Mouse (Mus musculus): ENCODE results near the gene Ctla4. TPM values are rescaled to one million over a fixed set of nuclear protein-coding genes. Genes with fewer than 3 reads are reported as not detected.

Ctla4 gene
- polyA plus RNA-seq, 1 experiment from 2014 or later: not detected

DNA sequence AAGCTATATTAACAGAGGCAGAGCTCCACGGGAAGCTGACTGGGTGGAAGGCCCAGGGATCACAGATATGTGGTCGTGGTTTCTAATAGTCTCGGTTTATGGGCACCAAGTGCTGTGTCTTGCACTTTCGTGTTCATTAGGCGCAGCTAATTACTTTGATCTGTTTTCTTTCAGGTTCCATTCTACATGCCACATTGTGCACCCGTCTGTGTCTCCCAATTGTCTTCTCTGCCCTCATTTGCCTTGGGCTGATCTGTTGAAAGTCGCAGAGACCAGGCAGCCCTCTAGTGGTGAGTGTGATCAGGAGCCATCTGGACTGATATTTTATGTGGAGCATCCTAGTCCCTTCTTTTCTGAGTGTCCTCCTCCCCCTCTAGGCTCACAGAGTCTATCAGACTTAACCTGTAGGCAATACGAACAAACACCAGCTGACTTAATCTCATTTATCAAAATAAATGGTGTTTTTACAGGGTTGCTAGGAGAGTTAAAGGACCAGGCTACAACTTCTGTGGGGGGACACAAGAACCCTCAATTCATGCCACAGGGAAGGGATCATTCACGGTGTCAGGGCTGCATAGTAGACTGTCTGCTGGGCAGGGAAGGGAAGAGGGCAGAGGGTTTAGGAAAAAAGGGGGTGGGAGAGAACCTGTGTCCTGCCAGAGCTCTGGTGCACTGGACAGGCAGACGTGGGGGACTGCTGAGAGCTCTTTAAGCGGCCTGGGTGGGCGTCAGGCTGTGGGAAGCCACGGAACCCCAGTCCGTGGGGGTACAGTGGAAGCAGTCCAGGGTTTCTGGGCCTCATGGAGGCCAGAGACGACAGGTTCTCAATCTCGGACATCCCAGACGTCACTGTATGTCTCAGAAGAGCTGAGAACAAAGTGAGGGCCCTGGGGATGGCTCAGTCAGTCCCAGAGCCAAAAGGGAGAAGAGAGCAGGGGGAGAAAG lies 18.2 kb upstream of the Ctla4 start:
- no peak overlapping the region for H3K9ac ChIP-seq
- peak; percentile 79 for ATAC-seq (ENCODE audit: low FRiP score)
- no peaks in the 10 kb centered on the region for H3K36me3 ChIP-seq
- no peak overlapping the region for H3K27ac ChIP-seq
- WGBS: 64% methylated on average over 17 of the region's 17 CpGs
- no peaks in the 10 kb centered on the region for H3K27me3 ChIP-seq
- no peak overlapping the region for H3K4me3 ChIP-seq
- H3K4me2 ChIP-seq (replicated peaks): no peak overlapping the region
- no peaks in the 10 kb centered on the region for H3K4me1 ChIP-seq
- H3K9me3 ChIP-seq (replicated peaks): no peaks in the 10 kb centered on the region

DNA sequence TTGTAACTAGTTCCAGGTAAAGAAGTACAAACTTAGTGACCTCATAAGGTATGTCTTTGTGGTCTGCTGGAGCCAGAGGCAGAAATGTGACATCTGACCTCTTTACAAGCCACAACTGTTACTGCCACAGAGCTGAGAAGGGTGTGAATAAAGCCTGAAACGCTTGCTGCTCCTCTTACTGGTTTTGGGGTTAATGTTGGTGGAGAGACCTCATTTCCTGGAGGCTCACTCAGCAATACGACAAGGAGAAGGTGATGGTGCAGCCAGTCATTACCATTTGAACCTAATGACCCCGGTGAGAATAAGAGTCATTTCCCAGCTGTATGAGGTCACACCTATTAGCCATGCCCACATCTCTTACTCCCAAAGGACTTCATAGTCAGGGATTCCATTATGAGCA lies 11.5 kb upstream of the Ctla4 start:
- Histone ChIP-seq H3K9me3 (replicated peaks) (no peaks in the 10 kb centered on the region), H3K27ac (no peak overlapping the region), H3K27me3 (no peaks in the 10 kb centered on the region), H3K9ac (no peak overlapping the region), H3K36me3 (no peaks in the 10 kb centered on the region), H3K4me2 (replicated peaks) (no peak overlapping the region), H3K4me1 (no peaks in the 10 kb centered on the region), H3K4me3 (no peak overlapping the region)
- ATAC-seq (ENCODE audit: low FRiP score): no peak
- WGBS: 55% methylated on average over 3 of the region's 3 CpGs

DNA sequence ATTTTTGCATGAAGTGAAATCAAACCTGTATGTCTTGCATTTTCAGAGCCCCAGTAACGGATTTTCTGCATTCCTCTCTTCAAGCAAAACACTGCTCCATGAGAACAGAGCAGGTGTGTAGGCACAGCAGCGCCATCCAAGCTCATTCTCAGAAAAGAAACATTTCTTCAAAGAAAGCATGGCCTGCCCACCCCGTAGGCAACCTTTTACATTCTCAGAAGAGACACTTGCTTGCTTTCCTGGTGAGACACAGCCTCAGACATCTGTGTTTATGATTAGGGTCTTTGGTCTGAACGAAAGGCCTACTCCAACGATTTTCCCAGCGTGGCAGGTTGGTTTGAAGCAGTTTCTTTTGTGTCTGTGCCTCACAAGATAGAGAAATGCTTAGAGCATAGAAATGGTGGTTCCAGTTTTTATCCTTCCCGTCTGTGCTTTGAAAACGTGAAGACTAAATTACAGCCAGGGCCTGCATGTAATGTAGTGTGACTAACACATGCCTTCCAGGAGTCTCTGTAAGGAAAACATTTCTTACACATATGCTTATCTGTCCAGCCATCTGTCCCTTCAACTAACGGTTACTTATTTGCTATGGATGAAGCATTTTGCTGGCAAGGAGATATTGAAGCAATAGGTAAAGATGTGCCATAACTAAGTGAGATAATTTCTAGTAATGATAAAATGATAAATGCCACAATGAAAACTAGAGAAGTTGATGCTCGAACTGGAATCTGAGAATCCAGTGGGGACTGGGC lies 6.5 kb upstream of the Ctla4 start:
- Histone ChIP-seq H3K27me3 (no peaks in the 10 kb centered on the region), H3K9ac (no peak overlapping the region), H3K36me3 (no peaks in the 10 kb centered on the region), H3K27ac (no peak overlapping the region), H3K4me3 (no peak overlapping the region), H3K4me2 (replicated peaks) (no peak overlapping the region), H3K9me3 (replicated peaks) (no peaks in the 10 kb centered on the region), H3K4me1 (no peaks in the 10 kb centered on the region)
- 70% methylated on average over 10 of the region's 10 CpGs for WGBS
- no peak for ATAC-seq (ENCODE audit: low FRiP score)

DNA sequence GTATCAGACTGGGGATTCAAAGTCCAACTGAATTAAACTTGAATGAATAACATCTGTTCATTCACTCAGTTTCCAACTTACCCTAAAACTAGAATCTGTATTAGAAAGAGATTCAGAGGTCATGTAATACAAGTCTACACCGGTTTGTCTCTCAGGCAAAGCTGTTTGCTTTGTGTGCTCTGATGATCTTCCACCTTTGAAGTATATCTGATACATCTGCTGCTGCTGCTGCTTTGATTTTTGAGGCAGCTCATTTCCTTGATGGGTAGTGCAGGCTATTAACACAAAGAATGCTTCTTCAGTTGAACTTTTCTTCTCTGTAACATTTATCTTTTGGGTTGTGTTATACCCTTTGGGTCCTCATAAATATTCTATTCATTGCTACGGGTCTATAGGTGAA lies 4.0 kb upstream of the Ctla4 start:
- Histone ChIP-seq H3K4me2 (replicated peaks) (no peak overlapping the region), H3K36me3 (no peaks in the 10 kb centered on the region), H3K27me3 (no peaks in the 10 kb centered on the region), H3K4me1 (no peaks in the 10 kb centered on the region), H3K27ac (no peak overlapping the region), H3K4me3 (no peak overlapping the region), H3K9me3 (replicated peaks) (no peaks in the 10 kb centered on the region), H3K9ac (no peak overlapping the region)
- WGBS: 73% methylated on average over 2 of the region's 2 CpGs
- ATAC-seq (ENCODE audit: low FRiP score): no peak

DNA sequence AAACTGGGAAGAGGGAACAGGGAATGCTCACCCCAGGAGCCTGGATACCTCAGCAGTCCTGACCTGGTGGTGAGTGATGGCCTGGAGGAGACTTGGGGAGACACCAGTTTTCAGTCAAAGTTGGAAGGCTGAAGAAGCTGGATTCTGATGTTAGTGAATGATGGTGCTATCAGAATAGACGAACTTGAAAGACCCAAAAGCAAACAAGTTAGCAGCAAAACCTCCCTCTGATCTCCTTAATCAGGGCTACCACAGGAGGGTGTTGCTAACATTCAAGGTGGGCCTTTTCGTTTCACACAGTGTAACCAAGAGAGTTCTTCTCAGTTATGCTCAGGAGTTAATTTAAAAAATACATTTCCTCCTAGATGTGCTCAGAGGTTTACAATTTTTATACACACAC lies 3.5 kb upstream of the Ctla4 start:
- ATAC-seq (ENCODE audit: low FRiP score): no peak

DNA sequence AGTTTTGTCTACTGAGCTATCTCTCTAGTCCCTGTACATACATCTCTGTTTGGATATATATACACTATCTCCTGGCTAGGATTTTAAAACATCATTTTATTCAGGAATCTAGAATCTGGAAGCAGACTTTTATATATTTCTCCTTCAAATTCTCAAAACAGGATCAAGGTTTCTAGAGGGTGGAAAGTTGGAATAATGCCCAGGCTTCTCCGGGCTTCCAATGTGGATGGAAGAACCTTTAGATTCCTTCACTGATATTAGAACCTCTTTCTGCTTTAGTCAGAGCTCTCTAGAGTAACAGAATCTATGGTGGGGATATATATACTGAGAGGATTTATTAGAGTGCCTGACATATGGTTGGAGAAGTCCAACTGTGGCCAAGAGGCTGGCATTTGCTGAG lies 2.2 kb upstream of the Ctla4 start:
- H3K4me3 ChIP-seq: no peak overlapping the region
- no peaks in the 10 kb centered on the region for H3K27me3 ChIP-seq
- H3K9me3 ChIP-seq (replicated peaks): no peaks in the 10 kb centered on the region
- WGBS: 89% methylated on average over 1 of the region's 1 CpGs
- no peaks in the 10 kb centered on the region for H3K36me3 ChIP-seq
- H3K4me2 ChIP-seq (replicated peaks): no peak overlapping the region
- no peak overlapping the region for H3K27ac ChIP-seq
- no peaks in the 10 kb centered on the region for H3K4me1 ChIP-seq
- no peak for ATAC-seq (ENCODE audit: low FRiP score)
- H3K9ac ChIP-seq: no peak overlapping the region

More for the DNA sequence above, 3.5 kb upstream of the Ctla4 start:
- no peaks in the 10 kb centered on the region for H3K27me3 ChIP-seq
- H3K9me3 ChIP-seq (replicated peaks): no peaks in the 10 kb centered on the region
- no peaks in the 10 kb centered on the region for H3K36me3 ChIP-seq
- whole genome bisulfite sequencing: 81% methylated on average over 2 of the region's 2 CpGs
- no peak overlapping the region for H3K4me2 ChIP-seq (replicated peaks)
- no peak overlapping the region for H3K9ac ChIP-seq
- no peaks in the 10 kb centered on the region for H3K4me1 ChIP-seq
- no peak overlapping the region for H3K27ac ChIP-seq
- H3K4me3 ChIP-seq: no peak overlapping the region

DNA sequence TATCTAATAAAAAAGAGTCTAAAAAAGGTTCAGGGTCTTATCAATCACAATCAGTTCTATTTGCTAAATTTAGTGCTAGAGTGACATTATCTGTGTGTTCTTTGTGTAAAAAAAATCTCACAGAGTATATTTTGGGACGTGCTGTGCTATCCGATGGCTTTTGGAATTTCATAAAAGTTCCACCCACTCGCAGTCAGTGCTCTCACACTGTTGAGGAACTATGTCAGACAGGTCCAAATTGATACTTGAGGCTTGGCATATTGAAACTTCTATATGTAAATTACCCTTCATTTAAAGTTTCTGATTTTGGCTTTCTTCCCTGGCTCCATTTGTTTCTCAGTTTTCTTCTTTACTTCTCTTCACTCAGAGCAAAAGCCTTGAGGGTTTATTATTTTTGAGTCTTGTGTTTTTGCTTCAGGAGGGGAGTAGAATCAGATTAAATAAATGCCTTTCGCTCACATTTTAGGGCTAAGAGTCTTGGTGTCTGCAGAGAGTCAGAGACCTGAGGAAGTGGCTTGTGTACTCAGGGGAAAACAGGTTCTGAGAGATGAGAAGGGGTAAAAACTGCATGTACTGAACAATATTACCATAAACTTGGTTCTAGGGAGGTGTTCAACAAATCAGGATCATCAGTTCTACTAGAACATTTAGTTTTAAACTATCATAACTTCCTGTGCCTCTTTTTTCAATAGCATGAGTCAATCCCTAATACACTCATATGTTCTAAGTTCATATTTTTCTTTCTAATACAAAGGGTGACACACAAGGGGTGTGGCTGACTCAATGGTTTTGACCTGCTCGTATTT lies 11.5 kb downstream of the Ctla4 start:
- WGBS: 83% methylated on average over 5 of the region's 5 CpGs
- no peak overlapping the region for H3K4me3 ChIP-seq
- H3K9ac ChIP-seq: no peak overlapping the region
- no peaks in the 10 kb centered on the region for H3K9me3 ChIP-seq (replicated peaks)
- H3K27ac ChIP-seq: no peak overlapping the region
- H3K36me3 ChIP-seq: no peaks in the 10 kb centered on the region
- H3K4me2 ChIP-seq (replicated peaks): no peak overlapping the region
- H3K27me3 ChIP-seq: no peaks in the 10 kb centered on the region
- no peaks in the 10 kb centered on the region for H3K4me1 ChIP-seq
- ATAC-seq (ENCODE audit: low FRiP score): no peak

DNA sequence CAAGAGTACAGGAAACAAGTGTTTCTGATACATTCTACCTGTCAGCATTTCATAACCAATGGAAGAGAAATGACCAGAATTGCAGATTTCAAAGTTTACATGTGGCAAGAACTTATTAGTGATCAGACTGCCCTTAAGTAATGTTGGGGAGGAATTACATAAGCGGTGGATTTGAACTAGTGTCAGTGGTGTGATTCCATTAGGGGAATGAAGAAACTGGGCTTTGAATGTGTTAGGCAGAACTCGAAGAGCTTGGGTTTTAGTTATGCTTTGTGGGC lies 12.1 kb downstream of the Ctla4 start:
- H3K36me3 ChIP-seq: no peaks in the 10 kb centered on the region
- H3K27ac ChIP-seq: no peak overlapping the region
- H3K9ac ChIP-seq: no peak overlapping the region
- no peaks in the 10 kb centered on the region for H3K4me1 ChIP-seq
- H3K4me3 ChIP-seq: no peak overlapping the region
- H3K27me3 ChIP-seq: no peaks in the 10 kb centered on the region
- 85% methylated on average over 2 of the region's 2 CpGs for WGBS
- no peak overlapping the region for H3K4me2 ChIP-seq (replicated peaks)
- no peak for ATAC-seq (ENCODE audit: low FRiP score)
- no peaks in the 10 kb centered on the region for H3K9me3 ChIP-seq (replicated peaks)

DNA sequence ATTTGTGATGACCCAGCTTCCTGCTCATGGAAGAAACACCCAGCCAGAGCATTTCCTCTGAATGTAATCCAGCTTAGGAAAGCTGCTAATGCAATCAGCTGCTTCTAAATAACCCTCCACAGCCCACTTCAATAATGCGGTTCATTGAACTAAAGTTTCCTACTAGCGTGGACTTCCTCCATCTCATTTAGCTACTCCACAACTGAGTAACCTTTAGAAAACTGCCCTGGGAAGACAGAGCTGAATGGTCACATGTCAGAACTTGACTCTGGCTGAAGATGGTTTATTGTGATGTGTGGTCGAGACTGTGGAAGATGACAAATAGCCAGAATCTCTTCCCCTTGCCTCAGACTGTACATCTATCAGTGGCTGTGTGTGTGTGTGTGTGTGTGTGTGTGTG lies 12.4 kb downstream of the Ctla4 start:
- 81% methylated on average over 3 of the region's 3 CpGs for WGBS
- no peak overlapping the region for H3K9ac ChIP-seq
- no peak overlapping the region for H3K4me3 ChIP-seq
- H3K27ac ChIP-seq: no peak overlapping the region
- no peaks in the 10 kb centered on the region for H3K36me3 ChIP-seq
- no peaks in the 10 kb centered on the region for H3K27me3 ChIP-seq
- H3K4me2 ChIP-seq (replicated peaks): no peak overlapping the region
- H3K4me1 ChIP-seq: no peaks in the 10 kb centered on the region
- no peaks in the 10 kb centered on the region for H3K9me3 ChIP-seq (replicated peaks)
- ATAC-seq (ENCODE audit: low FRiP score): no peak

DNA sequence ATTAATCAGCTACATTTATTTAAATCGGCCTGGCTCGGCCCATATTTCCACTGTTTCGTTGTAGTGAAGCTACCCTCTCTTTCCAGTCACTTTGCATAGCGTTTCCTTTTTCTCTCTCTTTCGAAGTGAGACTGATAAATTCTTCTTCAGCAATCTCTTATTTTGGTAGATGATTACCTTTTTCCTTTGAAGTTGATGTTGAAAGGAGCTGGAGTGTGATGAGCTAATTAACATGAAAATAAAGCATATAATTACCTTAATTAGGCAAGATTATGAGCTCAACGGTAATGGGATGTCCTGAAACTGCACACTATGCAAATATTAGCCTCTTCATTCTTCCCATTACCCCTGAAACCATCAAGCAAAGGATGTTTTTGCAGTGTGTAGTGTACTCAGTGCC lies 15.7 kb downstream of the Ctla4 start:
- 75% methylated on average over 6 of the region's 6 CpGs for WGBS
- no peak overlapping the region for H3K27ac ChIP-seq
- no peak for ATAC-seq (ENCODE audit: low FRiP score)

DNA sequence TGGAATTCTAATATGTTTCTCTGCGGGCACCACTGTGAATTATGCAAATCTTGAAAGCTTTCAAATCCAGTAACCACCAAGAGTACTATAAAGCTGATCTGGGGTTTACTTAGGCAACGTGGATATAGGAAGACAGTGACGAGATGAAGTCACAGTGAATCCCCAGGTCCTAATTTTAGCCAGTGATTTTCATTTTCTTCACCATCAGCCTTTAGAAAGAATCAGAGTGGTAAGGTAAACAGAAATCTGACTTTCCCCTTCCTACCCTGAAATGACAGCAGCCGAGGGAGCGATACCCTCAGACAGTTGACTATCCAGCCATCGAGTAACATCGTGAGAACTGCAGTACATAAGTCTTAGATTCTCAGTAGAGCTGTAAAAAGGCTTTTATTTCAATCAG lies 16.3 kb downstream of the Ctla4 start:
- no peak overlapping the region for H3K27ac ChIP-seq
- no peak for ATAC-seq (ENCODE audit: low FRiP score)

More for the DNA sequence above, 15.7 kb downstream of the Ctla4 start:
- Histone ChIP-seq H3K9me3 (replicated peaks) (no peaks in the 10 kb centered on the region), H3K9ac (no peak overlapping the region), H3K4me1 (no peaks in the 10 kb centered on the region), H3K36me3 (no peaks in the 10 kb centered on the region), H3K27me3 (no peaks in the 10 kb centered on the region), H3K4me2 (replicated peaks) (no peak overlapping the region), H3K4me3 (no peak overlapping the region)

DNA sequence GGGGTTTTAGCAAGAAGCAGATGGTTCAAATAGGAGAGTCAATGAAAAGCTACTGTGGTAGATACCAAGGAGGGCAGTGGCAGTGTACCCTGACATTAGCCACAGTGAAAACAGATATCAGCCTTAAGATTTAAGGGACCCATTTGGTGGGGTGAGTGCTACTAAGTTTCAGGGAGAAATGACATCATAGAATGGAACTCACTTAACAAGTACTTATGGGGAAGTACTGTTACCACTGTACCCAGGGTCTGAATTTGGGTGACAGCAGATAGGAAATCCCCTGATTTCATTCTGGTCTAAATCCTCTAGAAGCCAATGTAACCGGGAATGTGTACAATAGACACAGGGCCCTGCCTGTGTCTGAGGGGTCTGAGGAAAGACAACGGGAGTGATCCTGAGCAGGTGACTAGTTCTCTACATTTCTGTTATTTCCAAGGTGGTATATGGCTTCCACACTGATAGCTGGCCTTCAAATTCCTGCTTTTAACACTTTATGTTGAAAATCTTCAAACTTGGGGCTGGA lies 17.7 kb downstream of the Ctla4 start:
- Histone ChIP-seq H3K9me3 (replicated peaks) (no peaks in the 10 kb centered on the region), H3K4me1 (no peaks in the 10 kb centered on the region), H3K27me3 (no peaks in the 10 kb centered on the region), H3K27ac (no peak overlapping the region), H3K4me3 (no peak overlapping the region), H3K4me2 (replicated peaks) (no peak overlapping the region), H3K36me3 (no peaks in the 10 kb centered on the region), H3K9ac (no peak overlapping the region)
- WGBS: 81% methylated on average over 2 of the region's 2 CpGs
- no peak for ATAC-seq (ENCODE audit: low FRiP score)

More for the DNA sequence above, 16.3 kb downstream of the Ctla4 start:
- WGBS: 92% methylated on average over 7 of the region's 7 CpGs
- no peak overlapping the region for H3K9ac ChIP-seq
- no peak overlapping the region for H3K4me2 ChIP-seq (replicated peaks)
- H3K27me3 ChIP-seq: no peaks in the 10 kb centered on the region
- H3K4me1 ChIP-seq: no peaks in the 10 kb centered on the region
- no peaks in the 10 kb centered on the region for H3K9me3 ChIP-seq (replicated peaks)
- no peak overlapping the region for H3K4me3 ChIP-seq
- no peaks in the 10 kb centered on the region for H3K36me3 ChIP-seq
